Mouse (Mus musculus): ENCODE measurements at regions not wholly inside any gene's neighbourhood (a gene's known extent, or its start where the extent isn't known, plus 50 kb on each side); places are given as distances from the start of the nearest gene placed in this dataset.

GRCm38 (mm10) chr9:68347426-68347825, 306.2 kb upstream of the Rora start:
- TF ChIP-seq CTCF (IDR thresholded peaks at IDR 0.05; ENCODE audit: control insufficient read depth, insufficient read depth, insufficient replicate concordance, low read depth, low read length) (no peak), POLR2A (IDR thresholded peaks at IDR 0.05; ENCODE audit: control insufficient read depth, low read depth, low read length) (no peak)

Data from testis, adult 2 months (tissue).